Mouse (Mus musculus) liver, adult 2 months (tissue): ENCODE data around the gene Nck2.

ENCODE experiments used
- CTCF ChIP-seq: fragments of 200-500 bp; IDR thresholded peaks from 2 replicates; pipeline ENCODE4 v1.5.1; 2011; ENCODE audit warnings: low read depth, low read length, control low read depth
- POLR2A ChIP-seq: fragments of 200-500 bp; IDR thresholded peaks from 2 replicates; pipeline ENCODE4 v1.6.1; 2011; ENCODE audit warnings: low read length, control low read depth; ENCODE audit not compliant: insufficient read depth; ENCODE audit errors: extremely low read depth

DNA sequence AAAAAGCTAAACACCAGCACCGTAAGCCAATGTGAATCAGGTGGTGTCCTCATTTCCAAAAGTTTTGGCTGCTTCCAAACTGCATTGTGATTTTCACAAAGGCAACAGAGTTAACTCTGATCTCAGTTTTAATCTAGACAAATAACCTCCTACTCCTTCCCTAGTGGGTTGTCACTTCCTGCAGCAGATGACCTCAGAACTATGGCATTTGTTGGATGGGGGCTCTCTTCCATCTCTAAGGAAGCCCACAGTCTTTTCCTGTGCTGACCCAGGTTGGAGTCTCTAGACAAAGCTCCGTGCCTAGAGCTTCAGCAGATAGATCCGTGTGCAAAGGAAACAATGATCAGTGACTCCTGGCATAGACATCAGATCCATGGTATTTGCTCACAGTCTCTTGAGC is 31.1 kb upstream of the Nck2 start:
- TF ChIP-seq POLR2A (no peak), CTCF (no peak)
